Mouse (Mus musculus) E14TG2a.4 (cell line): Measurements from ENCODE around the gene Bmpr2.

Experiments used
- H3K27me3 ChIP-seq: 2 replicates; pipeline ENCODE4 v1.6.1; 2014; ENCODE audit warnings: low read length, control low read depth; ENCODE audit not compliant: insufficient read depth
- H3K36me3 ChIP-seq: 2 replicates; pipeline ENCODE4 v1.6.1; 2014; ENCODE audit warnings: low read length, control low read depth; ENCODE audit not compliant: insufficient read depth
- H3K4me1 ChIP-seq: replicated peaks from 2 replicates; pipeline ENCODE4 v1.6.1; 2014; ENCODE audit warnings: low read depth, low read length, control low read depth
- H3K4me3 ChIP-seq: replicated peaks from 2 replicates; pipeline ENCODE4 v1.5.1; 2014; ENCODE audit warnings: mild to moderate bottlenecking, low read length
- H3K9me3 ChIP-seq: 2 replicates; pipeline ENCODE4 v1.6.1; 2014; ENCODE audit warnings: low read length, control low read depth
- CTCF ChIP-seq: conservative IDR thresholded peaks from 2 replicates; pipeline ENCODE4 v1.5.1; 2014; ENCODE audit warnings: low read length
- NANOG ChIP-seq: IDR thresholded peaks from 2 replicates; pipeline ENCODE4 v1.6.1; 2014; ENCODE audit warnings: borderline replicate concordance, low read length, mixed read lengths
- POU5F1 ChIP-seq: IDR thresholded peaks from 2 replicates; pipeline ENCODE4 v1.6.1; 2014; ENCODE audit warnings: low read length, borderline replicate concordance

Gene Bmpr2

DNA sequence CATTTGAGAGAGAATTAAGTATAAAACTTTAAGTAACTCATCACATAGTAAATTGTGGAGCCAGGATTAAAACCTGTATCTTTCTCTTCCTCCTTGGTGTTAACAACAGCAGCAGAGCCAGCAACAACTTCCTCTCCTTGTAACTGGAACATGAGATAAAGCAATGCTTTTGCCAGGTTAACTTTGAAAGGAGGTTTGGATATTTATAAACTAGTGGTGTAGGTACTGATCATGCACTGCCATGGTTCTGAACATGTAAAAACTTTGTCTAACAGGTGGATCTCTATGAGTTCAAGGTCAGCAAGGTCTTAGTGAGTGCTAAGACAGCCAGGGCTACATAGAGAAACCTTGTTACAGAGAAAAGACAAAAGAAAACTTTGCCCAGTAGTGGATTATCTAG is 3.4 kb downstream of the Bmpr2 start:
- Histone ChIP-seq H3K27me3 (peaks cover 9% of the 10 kb centered on the region), H3K36me3 (peaks cover 3% of the 10 kb centered on the region; the same call in 1 of the 2 replicates), H3K4me1 (peaks cover 27% of the 10 kb centered on the region), H3K9me3 (no peaks in the 10 kb centered on the region), H3K4me3 (no peak overlapping the region)
- TF ChIP-seq NANOG = no peak
- TF ChIP-seq POU5F1 = no peak
- no peak for TF ChIP-seq CTCF

DNA sequence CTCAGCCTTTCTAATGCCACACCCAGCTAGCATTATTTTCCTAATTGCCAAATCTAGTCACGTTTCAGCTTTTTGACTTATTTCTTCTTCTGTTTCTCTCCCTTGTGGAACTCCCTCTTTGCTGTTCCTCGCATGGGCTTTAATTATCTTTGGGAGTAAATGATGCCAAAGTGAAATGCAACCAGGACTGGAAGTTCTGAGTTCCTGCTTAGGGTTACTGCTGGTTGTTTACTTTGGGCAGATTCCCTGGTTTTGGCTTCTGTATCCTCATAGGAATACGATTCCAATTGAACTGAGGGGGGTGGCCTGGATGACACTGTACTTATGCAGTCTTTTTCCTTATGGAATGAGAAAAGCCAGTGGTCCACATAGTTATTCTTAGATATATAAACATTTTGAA is 8.7 kb downstream of the Bmpr2 start:
- H3K4me3 ChIP-seq = no peak overlapping the region
- peaks cover 3% of the 10 kb centered on the region; the same call in 1 of the 2 replicates for H3K36me3 ChIP-seq
- H3K9me3 ChIP-seq = no peaks in the 10 kb centered on the region
- TF ChIP-seq NANOG (no peak), POU5F1 (no peak), CTCF (no peak)
- no peaks in the 10 kb centered on the region for H3K27me3 ChIP-seq
- H3K4me1 ChIP-seq = 0 out of 2 replicates have a peak, but pooled peaks cover 9% of the 10 kb centered on the region

DNA sequence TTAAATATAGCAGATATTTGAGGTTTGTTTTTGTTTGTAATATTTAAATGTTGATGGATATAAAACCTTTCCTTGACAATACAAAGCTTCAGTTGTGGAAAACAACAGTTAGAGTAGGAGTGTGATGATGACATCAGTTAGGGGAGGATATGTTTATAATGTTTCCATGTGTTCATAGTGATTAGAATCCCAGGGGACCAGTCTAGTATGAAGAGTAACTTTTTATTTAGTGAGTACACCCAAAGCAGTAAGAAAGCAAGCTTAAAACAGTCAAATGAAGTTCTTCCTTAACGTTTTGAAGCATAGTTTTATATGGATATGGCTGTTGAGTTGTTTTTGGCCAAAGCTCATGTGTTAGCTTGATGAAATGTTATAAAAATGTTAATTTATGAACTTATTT is 17.9 kb downstream of the Bmpr2 start:
- no peaks in the 10 kb centered on the region for H3K36me3 ChIP-seq
- H3K9me3 ChIP-seq = no peaks in the 10 kb centered on the region
- H3K4me1 ChIP-seq = no peaks in the 10 kb centered on the region
- H3K27me3 ChIP-seq = no peaks in the 10 kb centered on the region
- TF ChIP-seq CTCF (no peak), POU5F1 (no peak), NANOG (no peak)
- H3K4me3 ChIP-seq = no peak overlapping the region

DNA sequence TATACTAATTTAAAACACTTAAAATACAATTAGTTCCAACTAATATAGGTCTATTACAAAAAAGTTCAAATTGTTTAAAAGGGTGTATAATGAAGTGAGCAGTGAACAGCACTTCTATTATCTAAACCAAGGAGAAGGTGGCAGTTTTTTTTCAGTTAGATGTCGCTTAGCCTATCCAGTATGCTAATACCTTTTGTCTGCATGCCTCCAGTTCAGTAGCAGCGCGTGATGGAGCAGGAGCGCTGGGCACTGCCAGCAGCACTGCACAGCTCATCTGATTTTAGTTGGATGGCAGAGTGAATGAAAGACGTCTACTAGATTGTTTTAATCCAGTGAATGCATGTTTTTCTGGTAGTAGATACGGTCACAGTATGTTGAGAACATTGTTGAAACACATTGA is 25.8 kb downstream of the Bmpr2 start:
- no peaks in the 10 kb centered on the region for H3K36me3 ChIP-seq
- H3K4me3 ChIP-seq = no peak overlapping the region
- H3K4me1 ChIP-seq = no peaks in the 10 kb centered on the region

DNA sequence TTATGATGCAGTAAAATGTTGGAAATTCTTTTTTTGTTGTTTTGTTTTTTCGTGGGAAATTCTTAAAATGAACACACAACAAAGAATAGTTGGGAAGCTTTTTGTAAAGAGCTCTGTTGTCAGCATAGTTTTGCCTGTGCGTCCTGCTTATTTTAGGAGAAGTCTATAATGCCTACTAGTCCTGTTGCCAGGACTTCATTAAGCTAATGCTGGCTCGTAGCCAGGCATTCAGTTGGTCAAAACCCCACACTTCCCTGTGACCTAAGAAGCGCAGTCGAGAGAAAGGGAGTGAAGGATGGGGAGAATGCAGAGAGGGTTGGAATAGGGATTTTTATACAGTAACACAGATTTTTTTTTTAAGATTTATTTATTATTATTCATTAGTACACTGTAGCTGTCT is 26.5 kb downstream of the Bmpr2 start:
- Histone ChIP-seq H3K4me3 (no peak overlapping the region), H3K9me3 (no peaks in the 10 kb centered on the region), H3K4me1 (no peaks in the 10 kb centered on the region), H3K27me3 (no peaks in the 10 kb centered on the region), H3K36me3 (no peaks in the 10 kb centered on the region)
- no peak for TF ChIP-seq NANOG
- no peak for TF ChIP-seq CTCF
- TF ChIP-seq POU5F1 = no peak

More for the DNA sequence above, 25.8 kb downstream of the Bmpr2 start:
- no peak for TF ChIP-seq CTCF
- no peak for TF ChIP-seq POU5F1
- no peak for TF ChIP-seq NANOG
- Histone ChIP-seq H3K27me3 (no peaks in the 10 kb centered on the region), H3K9me3 (no peaks in the 10 kb centered on the region)

DNA sequence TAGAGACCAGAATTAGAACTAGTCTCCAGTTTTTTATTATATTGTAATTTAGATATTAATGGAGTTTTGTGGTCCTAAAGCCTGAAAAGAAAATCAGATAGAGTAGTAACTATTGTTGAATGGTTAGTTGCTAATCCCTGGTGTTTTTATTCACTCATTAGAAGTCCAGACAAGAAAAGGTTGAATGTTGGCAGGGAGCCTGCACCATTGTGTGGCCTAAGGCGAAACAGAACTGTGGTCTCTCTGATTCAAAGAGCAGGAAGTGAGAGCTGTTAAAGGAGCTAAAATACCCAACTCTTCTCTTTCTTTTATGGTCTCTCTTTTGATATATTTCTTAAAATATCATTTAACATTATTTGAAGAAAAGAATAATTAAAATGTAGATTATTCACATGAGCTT is 32.1 kb downstream of the Bmpr2 start:
- no peak for TF ChIP-seq CTCF
- TF ChIP-seq POU5F1 = no peak
- TF ChIP-seq NANOG = no peak
- no peak overlapping the region for H3K4me3 ChIP-seq

DNA sequence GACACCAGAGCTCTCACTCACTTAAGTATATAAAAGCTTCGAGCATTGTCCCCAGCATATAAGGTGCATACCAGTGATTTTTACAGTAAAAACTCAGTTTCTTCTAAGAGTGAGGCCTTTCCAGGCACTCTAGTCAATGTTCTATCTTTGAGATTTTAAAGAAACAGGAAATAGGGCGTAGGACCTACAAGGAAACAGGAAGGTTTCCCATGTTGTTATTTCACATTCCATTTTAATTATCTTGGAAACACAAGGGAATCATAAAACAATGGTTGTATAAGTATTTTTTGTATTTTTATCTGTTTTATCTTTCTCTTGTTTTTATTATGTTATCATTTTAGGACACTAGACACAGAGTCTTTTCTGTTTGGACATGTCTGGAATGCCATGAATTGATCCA is 34.7 kb downstream of the Bmpr2 start:
- Histone ChIP-seq H3K9me3 (no peaks in the 10 kb centered on the region), H3K4me3 (no peak overlapping the region), H3K27me3 (no peaks in the 10 kb centered on the region), H3K4me1 (no peaks in the 10 kb centered on the region; the same call in 1 of the 2 replicates), H3K36me3 (no peaks in the 10 kb centered on the region)
- no peak for TF ChIP-seq POU5F1
- no peak for TF ChIP-seq CTCF

More for the DNA sequence above, 32.1 kb downstream of the Bmpr2 start:
- Histone ChIP-seq H3K27me3 (no peaks in the 10 kb centered on the region), H3K9me3 (no peaks in the 10 kb centered on the region), H3K36me3 (no peaks in the 10 kb centered on the region), H3K4me1 (no peaks in the 10 kb centered on the region; the same call in 1 of the 2 replicates)

DNA sequence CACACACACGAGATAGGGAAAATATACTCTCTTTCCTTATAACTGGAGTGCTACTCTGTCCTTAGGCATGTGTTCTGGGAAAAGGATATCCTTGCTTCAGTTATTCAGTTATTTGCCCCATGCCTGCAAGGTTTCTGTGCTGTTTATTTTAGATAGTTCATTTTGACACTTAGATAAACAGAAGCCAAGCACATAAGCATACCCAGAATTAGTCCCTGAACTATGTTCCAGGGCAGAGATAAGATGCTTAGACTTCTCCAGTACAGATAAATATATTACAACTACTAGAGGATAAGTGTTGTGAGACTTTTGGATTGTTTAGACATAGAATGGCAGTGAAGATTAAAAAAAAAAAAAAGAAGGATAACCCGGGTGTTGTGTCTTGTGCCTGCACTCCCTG is 41.2 kb downstream of the Bmpr2 start:
- peaks cover 6% of the 10 kb centered on the region for H3K4me1 ChIP-seq
- H3K9me3 ChIP-seq = no peaks in the 10 kb centered on the region
- H3K36me3 ChIP-seq = no peaks in the 10 kb centered on the region
- TF ChIP-seq POU5F1 = no peak
- H3K27me3 ChIP-seq = no peaks in the 10 kb centered on the region
- no peak overlapping the region for H3K4me3 ChIP-seq

DNA sequence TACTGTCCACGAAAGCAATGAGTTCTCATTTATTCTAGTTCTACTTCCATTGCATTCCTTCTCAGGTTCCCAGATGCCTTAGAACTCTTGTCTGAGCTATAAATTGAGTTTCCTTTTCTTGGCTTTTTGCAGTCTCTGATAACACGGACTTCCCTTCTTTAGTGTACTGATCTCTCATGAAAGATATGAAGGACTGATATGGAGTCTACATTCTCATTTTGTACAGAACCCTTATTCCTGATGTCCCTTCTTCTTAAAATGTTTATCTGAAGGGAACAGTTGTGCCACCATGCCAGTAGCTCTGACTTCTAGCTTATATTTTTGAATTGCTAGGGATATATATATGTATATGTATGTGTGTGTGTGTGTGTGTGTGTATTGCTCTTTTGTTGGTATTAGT is 46.7 kb downstream of the Bmpr2 start:
- no peaks in the 10 kb centered on the region for H3K9me3 ChIP-seq

DNA sequence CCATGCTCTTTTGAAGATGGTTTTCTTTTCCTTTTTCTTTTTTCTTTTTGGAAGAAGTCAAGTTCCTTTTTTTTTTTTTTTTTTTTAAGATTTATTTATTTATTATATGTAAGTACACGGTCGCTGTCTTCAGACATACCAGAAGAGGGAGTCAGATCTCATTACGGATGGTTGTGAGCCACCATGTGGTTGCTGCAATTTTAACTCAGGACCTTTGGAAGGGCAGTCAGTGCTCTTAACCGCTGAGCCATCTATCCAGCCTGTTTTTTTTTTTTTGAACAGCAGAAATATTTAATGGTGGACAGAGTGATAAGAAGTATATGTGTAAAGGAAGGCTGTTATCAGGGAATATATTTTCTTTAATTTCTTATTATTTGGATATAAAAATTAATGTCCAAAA is 49.6 kb downstream of the Bmpr2 start:
- no peak for TF ChIP-seq NANOG
- no peak for TF ChIP-seq CTCF
- TF ChIP-seq POU5F1 = no peak
- no peaks in the 10 kb centered on the region for H3K4me1 ChIP-seq
- H3K4me3 ChIP-seq = no peak overlapping the region
- peaks cover 18% of the 10 kb centered on the region; the same call in 1 of the 2 replicates for H3K36me3 ChIP-seq
- no peaks in the 10 kb centered on the region for H3K27me3 ChIP-seq
- no peaks in the 10 kb centered on the region for H3K9me3 ChIP-seq

More for the DNA sequence above, 46.7 kb downstream of the Bmpr2 start:
- H3K36me3 ChIP-seq = no peaks in the 10 kb centered on the region
- TF ChIP-seq POU5F1 = no peak
- no peak for TF ChIP-seq NANOG
- TF ChIP-seq CTCF = no peak
- no peaks in the 10 kb centered on the region for H3K4me1 ChIP-seq
- no peak overlapping the region for H3K4me3 ChIP-seq
- H3K27me3 ChIP-seq = no peaks in the 10 kb centered on the region
